Mouse (Mus musculus): ENCODE results near the gene Olfr305.

DNA sequence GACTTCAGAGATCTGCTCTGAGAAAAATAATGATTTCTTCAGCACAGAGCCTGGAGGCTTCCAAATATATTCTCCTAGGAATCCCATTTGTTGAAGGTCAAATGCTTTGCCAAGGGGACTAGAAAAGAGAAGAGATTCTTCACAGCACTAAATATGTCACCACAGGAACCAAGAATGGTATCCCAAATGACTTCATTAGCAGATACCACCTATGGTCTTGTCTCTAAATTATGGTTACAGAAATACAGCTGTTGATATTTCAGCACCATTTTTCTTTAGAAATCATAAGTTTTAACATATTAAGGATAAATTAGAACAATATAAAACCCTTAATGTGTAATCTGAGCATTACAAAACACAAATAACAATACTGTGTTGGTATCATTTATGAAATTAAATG is 31.0 kb upstream of the Olfr305 start, which contains the start of gene Olfr303:
- TF ChIP-seq POLR2A (IDR thresholded peaks at IDR 0.05; ENCODE audit: insufficient read depth, low read length) (no peak), CTCF (IDR thresholded peaks at IDR 0.05; ENCODE audit: low read depth, low read length) (no peak), EP300 (IDR thresholded peaks at IDR 0.05; ENCODE audit: insufficient read depth, low read depth, low read length) (no peak)
